Mouse (Mus musculus) kidney, postnatal 36 days (tissue): Measurements from ENCODE around the gene Ctsw.

Experiments used
- DNase-seq, 2 experiments: peaks; one replicate each; pipeline ENCODE4 v3.0.0; 2021 to 2022; ENCODE audit warnings: mixed read lengths in 2 of 2

Ctsw gene

DNA sequence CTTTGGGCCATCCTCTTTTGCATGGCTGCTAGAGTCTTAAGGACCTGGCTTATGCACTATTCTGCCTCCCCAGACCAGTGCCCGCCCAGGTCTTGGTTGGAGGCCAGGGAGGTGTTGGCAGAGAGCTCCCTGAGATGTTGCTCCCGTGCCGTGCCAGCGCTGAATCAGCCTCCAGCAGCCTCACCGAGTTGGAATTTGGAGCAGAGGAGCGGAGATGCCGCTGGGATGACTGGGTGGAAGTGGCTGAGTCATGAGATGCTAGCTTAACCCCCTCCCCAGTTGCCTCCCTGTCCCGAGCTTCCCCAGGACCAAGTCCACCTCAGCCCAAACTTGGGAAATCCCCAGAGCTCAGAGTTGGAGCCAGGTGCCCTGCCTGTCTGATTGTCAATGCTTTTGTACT is 38.5 kb downstream of the Ctsw start:
- DNase-seq, result peak; percentile 84 to 88

DNA sequence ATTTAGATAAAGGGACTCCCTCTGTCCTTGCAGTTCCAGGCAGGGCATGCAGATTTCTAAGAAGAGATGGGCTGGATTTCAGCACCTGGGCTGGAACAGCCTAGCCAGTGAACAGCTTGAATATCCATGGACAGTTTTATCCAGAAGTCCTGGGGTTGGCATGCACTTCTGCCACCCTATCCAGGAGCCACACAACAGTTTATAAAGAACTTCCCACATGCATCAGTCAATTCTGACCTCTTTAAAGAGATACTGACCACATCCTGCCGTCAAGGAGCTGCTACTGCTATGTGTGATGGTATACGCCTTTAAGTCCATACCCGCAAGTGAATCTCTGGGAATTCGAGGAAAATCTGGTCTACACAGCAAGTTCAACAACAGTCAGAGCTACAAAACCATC is 39.1 kb downstream of the Ctsw start:
- no peak for DNase-seq

DNA sequence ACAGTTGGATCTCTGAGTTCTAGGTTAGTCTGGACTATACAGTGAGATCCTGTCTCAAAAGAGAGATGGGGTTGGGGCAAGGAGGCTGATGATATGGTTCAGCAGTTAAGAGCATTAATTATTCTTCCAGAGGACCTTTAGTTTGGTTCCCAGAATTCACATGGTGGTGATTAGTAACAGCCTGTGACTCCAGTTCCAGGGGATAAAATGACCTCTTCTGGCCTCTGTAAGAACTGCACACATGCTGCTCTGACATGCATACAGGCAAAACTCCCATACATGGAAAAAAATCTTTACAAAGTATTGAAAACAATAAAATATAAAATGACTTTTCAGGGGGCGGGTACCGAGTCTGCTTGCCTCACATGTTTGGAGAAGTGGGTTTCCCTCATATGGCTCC is 40.2 kb downstream of the Ctsw start:
- peak; percentile 60 to 65 for DNase-seq

DNA sequence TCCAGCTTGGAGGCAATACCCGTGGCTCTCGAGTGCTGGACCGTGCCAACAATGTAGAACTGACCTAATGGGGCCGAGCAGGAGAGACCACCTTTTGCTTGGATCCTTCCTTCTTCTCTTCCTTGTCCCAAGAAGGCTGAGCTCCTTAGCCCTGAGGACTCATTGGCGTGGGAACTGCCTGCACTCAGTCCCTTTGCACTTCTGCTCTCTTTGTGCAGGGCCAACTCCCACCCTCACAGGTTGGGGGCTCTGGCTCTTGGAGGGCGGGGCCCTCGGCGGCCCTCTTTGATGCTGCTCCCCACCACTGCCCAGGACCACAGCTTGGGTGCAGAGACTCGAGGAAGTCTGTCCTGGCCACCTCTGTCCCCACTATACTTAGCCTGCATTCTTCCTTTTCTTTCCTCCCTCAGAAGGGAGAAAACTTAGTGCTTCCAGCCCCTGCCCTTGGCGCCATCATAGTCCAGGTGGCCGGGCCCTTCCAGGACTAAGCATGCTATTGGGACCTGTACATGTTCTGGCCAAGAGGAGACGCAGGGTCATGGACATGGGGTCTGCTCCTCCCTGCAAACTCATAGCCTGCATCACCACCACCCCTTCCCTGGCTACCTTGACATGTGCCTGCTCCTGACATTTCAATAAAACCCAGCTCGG is 41.5 kb downstream of the Ctsw start:
- DNase-seq, result no peak

DNA sequence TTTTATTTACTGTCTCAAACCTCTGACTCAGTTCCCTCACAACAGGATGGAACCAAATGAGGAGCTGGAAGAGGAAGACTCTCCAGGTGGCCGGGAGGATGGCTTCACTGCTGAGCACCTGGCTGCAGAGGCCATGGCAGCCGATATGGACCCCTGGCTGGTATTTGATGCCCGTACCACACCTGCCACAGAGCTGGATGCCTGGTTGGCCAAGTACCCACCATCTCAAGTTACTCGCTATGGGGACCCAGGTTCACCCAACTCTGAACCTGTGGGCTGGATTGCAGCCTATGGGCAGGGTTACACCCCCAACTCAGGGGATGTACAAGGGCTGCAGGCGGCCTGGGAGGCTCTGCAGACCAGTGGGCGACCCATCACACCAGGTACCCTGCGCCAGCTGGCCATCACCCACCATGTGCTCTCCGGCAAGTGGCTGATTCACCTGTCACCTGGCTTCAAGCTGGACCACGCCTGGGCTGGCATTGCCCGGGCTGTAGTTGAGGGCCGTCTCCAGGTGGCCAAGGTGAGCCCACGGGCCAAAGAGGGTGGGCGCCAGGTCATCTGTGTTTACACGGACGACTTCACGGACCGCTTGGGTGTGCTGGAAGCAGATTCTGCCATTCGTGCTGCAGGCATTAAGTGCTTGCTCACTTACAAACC is 42.3 kb downstream of the Ctsw start:
- DNase-seq, result no peak

DNA sequence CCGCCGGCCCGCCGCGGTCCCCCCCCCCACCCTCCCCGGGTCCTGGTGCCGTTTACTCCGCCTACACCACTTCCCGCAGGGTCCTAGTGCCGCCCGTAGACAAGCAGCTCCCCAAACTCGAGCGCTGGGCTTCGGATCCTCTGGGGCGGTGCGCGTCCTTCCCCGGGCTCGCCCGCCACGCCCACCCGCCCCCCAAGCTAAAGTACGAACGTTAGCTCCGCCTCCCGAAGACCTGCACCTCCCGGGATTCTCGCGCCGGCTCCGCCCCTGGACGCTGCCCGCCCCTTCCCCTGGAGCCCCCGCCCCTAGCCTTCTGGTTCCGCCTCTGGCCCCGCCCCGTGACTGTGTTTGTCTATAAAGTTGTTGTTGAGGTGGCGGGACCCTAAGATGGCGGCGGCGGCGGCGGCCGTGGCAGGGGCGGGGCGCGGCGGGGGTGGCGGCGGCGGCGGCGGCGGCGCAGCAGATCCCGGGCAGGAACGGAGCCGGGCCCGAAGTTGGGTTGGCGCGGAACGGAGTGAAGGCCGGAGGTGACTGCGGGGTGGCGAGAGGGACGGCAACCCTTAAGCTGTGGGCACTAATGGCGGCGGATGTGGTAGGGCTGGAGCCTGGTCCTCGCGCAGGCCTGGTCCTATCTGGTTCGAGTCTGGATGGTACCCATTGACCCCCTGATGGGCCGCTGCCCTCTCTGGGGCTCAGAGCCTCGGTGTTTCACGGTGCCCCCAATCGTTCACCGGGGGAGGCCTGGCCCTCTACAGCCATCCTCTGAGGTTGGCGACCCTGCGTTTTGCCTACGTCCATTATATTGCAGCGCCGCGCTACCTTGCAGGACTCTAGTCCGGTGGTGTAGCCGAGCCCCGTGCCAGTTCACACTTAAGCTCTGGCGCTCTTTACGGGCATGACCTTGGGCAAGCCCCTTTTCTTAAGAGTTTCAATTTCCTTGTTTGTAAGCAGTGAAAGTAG is 43.2 kb downstream of the Ctsw start, which contains the start of the genes Drap1 and AI837181:
Drap1 (minus strand) TSS at position 198 of the 960 bp plus-strand sequence.
AI837181 (plus strand) TSS at position 363 of the 960 bp plus-strand sequence.
- DNase-seq, result peak; percentile 96 to 98

DNA sequence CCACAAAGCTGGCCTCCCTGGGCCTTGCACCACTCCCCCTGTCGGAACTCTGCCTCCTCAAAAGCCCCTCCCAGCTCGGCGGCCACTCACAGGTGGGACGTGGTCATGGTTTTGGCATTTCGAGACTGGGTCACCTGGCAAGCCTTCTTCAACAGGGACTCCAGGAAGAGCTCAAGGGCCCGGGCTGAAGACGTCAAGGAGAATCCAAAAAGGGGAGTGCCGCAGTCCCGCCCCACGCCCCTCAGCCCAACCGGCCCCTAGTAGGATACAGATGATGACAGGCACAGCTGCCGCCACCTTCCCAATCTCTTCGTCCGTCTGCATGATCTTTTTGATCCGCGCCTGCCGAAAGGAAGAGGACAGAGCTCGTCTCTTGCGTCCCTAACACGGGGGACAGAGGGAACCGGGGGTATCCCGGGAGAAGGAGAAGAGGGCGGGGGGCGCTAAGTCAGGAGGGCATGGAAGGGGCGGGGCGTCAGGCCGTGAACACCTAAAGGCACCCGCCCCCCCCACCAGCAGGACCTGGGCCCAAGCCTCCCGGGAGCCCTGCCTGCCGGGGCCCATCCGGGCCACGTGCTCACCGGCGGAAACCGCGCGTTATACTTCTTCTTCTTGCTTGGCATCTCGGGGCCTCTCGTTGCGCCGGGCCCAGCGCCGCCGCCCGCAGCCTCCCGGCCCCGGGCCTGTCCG is 44.1 kb downstream of the Ctsw start:
- DNase-seq, result peak; percentile 79 to 89

DNA sequence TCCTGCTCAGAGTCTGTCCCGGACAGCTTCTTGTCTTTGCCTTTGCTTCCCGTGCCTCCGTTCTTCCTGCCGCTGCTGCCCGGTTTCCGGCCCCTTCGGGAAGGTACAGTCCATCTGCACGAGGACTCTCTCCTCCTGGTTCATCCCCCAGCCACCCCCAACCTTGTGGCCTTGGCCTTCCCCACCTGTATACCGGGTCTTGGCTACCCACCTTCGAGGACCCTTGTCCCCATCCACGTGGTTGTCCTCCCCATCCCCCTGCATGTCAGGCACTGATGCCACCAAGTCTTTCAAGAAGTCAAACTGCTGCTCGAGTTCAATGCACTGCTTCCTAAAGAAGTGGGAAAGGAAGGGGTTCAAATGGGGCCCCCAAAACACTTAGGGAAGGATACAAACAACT is 44.7 kb downstream of the Ctsw start:
- no peak for DNase-seq

DNA sequence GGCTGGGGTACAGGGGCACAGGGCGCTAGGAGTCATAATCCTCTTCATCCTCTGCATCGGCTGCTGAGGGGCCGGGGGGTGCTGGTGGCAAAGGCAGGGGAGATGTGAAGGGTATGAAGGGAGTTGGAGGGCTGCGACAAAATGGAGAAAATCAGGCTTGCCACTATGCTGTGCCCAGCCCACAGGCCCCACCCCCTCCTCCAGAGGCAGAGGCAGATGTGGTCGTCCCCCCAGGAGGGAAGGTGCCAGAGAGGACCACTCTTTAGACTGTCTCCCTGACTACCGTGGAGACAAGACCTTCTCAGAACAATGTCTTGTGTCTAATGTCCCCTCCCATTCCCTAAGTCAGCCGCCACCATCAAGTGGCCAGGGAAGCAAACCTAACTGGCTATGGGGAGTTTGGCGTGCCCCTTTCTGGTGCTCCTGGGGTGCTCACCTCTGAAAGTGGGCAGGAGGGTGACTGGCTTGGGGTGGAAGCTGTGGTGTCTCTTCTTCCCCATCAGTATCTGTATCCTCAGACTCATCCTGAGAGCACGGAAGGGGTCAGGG is 45.3 kb downstream of the Ctsw start:
- DNase-seq, result no peak

DNA sequence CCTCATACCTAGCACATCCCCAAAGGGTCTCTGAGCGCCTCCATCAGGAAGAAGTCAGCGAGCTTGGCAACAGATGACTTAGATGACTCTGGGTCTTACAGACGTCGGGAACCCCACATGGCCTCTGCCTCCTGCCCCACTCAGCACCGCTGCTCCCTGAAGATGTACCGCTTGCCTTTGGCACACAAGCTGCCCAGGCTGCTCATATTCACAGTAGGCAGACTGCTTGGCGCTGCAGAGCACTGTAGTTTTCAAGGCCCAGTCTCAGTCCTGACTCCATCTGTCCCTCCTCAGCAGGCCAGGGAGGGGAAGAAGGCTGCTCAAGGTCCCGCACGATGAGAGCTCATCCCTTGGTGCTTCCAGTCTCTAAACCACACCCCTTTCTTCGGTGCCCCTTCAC is 46.0 kb downstream of the Ctsw start:
- DNase-seq, result no peak

DNA sequence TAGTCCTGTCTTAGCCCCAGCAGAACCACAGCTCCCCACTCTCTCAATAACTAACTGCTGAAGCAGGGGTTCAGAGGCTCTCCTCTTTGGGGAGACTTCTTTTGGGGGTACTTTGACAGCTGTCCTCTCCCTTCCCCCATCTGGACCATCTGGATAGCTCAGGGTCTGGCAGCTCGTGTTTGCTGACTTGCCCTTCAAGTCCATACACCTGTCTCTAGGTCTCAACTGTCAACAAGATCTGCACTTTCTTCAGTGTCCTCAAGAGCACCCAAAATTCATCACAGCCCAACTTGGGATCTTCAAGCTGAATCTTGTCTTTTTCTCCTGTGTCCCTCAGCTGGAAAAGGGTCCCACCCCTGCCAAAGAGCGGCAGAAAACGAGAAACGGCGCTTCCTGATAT is 46.5 kb downstream of the Ctsw start:
- DNase-seq, result no peak

DNA sequence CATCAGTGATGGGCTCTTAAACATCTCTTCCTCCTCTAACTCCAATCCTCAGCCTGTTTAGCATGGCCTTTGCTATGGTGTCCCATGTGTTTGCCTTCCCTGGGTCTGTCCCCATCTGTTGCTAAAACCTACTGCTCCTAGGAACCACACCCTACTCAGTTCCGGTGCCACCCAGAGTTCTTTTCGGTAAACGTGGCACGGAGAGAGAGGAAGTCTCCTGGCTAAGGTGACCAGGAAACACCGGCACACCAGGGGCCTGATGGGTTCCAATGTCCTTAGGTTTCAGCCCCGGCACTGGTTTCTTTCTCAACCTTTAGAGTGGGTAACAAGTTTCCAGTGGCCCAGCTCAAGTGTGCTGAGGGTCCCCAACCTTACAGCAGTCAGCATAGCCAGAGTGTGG is 47.7 kb downstream of the Ctsw start:
- DNase-seq, result no peak

DNA sequence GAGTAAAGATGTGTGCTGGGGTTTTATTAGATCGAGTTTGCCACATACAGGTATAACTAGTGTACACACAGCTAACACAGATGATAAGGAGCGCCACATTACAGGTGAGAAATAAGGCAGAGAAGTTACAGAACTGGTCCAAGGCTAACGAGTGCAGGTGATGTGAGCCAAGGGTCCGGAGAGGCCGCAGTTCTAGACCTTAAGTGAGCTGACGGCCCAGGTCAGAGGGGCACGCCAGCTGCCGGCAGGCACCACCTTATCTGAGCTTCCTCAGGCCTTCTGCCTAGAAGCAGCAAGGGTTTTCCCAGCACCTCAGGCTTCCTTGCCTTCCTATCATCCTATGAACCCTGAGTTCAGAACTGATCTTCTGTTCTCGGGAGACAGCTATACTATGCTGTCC is 48.7 kb downstream of the Ctsw start:
- no peak for DNase-seq

DNA sequence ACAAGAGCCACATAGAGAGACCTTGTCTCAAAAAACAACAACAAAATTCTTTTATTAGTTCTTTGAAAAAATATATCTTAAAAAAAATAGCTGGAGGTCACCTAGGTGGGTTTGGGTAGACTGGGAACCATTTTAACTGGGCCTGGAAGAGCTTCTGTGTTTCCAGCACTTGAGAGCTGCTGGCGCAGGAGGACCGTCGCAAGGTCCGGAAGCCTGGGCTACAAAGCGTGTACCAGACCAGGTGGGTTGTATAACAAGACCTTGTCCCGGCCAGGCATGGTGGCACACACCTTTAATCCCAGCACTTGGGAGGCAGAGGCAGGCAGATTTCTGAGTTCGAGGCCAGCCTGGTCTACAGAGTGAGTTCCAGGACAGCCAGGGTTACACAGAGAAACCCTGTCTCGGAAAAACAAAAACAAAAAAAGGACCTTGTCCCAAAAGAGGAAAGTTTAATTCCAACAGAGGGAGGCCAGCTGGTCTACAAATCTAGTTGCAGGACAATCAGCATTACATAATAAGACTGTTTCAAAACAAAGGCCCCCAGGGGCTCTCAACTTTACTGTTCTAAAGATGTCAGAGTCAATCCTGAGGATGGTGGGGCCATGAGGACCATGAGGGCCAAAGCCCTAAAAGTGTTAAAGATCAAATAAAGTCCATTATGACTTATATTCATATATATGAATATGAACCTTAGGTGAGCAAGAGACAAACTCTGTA is 49.4 kb downstream of the Ctsw start:
- no peak for DNase-seq
